In the genomic region with DNA sequence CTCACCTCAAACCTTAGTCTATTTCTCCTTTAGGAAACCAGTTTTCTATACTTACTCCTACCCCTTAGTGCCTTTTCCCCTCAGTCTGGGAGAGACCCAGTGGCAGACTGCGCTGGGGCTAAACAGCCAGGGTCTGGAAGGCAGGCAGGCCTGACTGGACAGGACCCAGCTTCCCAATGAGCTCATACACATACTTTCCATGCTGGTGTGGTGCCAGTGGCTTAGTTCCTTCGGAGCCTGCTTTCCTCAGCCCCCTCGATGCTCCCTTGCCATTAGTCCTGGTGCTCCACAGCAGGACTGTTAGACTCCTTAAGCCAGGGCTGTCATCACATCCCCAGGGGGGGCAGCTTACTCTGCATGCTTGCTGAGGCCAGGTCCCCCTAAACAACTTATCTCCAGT, we compare ENCODE assay signal across 1 mouse cellular context.
TF ChIP-seq lines count a peak whose summit lies in the region.

No protein-coding gene starts in this region.

TF ChIP-seq in myocyte, 11 proteins besides CTCF, POLR2A, EP300 and RAD21:
- TF ChIP-seq POLR2AphosphoS2 (IDR thresholded peaks at IDR 0.05; ENCODE audit: insufficient read length, low read depth) (peak; percentile 18), TCF12 (IDR thresholded peaks at IDR 0.05; ENCODE audit: insufficient read depth, poor library complexity, severe bottlenecking) (no peak)
